Mouse (Mus musculus) embryonic facial prominence, embryonic 13.5 days (tissue): ENCODE measurements around the gene Pcsk1. TPM values are rescaled to one million over a fixed set of nuclear protein-coding genes. Genes with fewer than 3 reads are reported as not detected.

Experiments
- ATAC-seq: fragments of 200-750 bp; cut with Nextera tagmentation; 2 replicates; pipeline ENCODE4 v1.8.0; 2017; ENCODE audit warnings: low read depth; ENCODE audit not compliant: insufficient number of reproducible peaks, insufficient read depth, low FRiP score, low TSS enrichment
- H3K27ac ChIP-seq: fragments of 300-500 bp; sonication (generic); 2 replicates; pipeline ENCODE4 v1.5.1; 2015; ENCODE audit warnings: moderate library complexity, mild to moderate bottlenecking, inconsistent platforms
- H3K27me3 ChIP-seq: fragments of 300-500 bp; sonication (generic); 2 replicates; pipeline ENCODE4 v1.6.1; 2015; ENCODE audit warnings: mild to moderate bottlenecking, inconsistent platforms
- H3K36me3 ChIP-seq: fragments of 300-500 bp; sonication (generic); 2 replicates; pipeline ENCODE4 v1.6.1; 2015; ENCODE audit warnings: mild to moderate bottlenecking, inconsistent platforms
- H3K4me1 ChIP-seq: fragments of 300-500 bp; sonication (generic); 2 replicates; pipeline ENCODE4 v1.6.1; 2015; ENCODE audit warnings: inconsistent platforms
- H3K4me2 ChIP-seq: fragments of 300-500 bp; sonication (generic); 2 replicates; pipeline ENCODE4 v1.6.1; 2015; ENCODE audit warnings: moderate library complexity, mild to moderate bottlenecking, inconsistent platforms
- H3K4me3 ChIP-seq: fragments of 300-500 bp; sonication (generic); 2 replicates; pipeline ENCODE4 v1.5.1; 2015; ENCODE audit warnings: mild to moderate bottlenecking, inconsistent platforms
- H3K9ac ChIP-seq: fragments of 300-500 bp; sonication (generic); 2 replicates; pipeline ENCODE4 v1.6.1; 2015; ENCODE audit warnings: mild to moderate bottlenecking, inconsistent platforms
- H3K9me3 ChIP-seq: fragments of 300-500 bp; sonication (generic); 2 replicates; pipeline ENCODE4 v1.6.1; 2016; ENCODE audit warnings: inconsistent platforms
- WGBS: fragments of 180-500 bp; shearing (Covaris S2); methylation state at CpG from one replicate; pipeline ENCODE4 v1.1.7; 2015; ENCODE audit warnings: mixed read lengths; 5-methylcytosine and 5-hydroxymethylcytosine counted together
- polyA plus RNA-seq: library from polyadenylated mRNA; unstranded; fragments of >200 nt; fragmentation: Nextera tagmentation; extraction: Ambion mirVana; gene quantifications from 2 replicates; pipeline ENCODE4 v1.2.1, GENCODE M21; 2015

Pcsk1 gene
- 0.12 and 0.14 TPM in 2 replicates for polyA plus RNA-seq

DNA sequence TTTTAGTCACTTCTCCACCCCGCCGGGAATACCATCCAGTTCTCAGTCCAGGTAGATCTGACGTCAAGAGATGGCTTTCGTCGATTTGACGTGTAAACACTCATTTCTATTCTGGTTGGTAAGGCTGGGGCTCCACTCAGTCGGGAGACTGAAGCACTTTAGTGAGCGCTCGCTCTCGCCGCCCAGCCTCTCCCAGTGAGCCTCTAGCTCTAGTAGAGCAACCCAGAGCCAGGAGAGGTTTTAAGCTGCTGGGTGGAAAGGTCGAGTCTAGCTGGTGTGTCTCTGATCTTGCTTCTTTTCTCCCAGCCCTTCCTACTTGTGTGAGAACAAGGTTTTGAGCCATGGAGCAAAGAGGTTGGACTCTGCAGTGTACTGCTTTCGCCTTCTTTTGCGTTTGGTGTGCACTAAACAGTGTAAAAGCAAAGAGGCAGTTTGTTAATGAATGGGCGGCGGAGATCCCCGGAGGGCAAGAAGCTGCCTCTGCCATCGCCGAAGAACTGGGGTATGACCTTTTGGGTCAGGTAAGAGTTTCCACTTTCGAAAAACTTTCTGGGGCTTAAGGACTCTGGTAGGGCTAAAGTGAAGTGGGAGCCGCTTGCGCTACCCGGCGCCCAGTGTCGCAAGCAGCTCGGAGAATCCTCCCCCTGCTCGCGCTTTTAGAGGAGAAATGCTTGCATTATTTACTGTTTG is at the start of gene Pcsk1:
Pcsk1 (plus strand) TSS at position 106 of the 690 bp plus-strand sequence.
- Histone ChIP-seq H3K4me1 (peaks cover 5% of the 10 kb centered on the region), H3K9me3 (no peaks in the 10 kb centered on the region), H3K36me3 (no peaks in the 10 kb centered on the region), H3K27me3 (peaks cover 31% of the 10 kb centered on the region), H3K9ac (peak within 1 kb of the TSS; percentile 46; the same call in 1 of the 2 replicates), H3K4me2 (peak within 1 kb of the TSS; percentile 65), H3K27ac (no peak within 1 kb of the TSS), H3K4me3 (peak within 1 kb of the TSS; percentile 38)
- 1% methylated on average over 28 of the region's 28 CpGs for WGBS
- ATAC-seq, result no peak

DNA sequence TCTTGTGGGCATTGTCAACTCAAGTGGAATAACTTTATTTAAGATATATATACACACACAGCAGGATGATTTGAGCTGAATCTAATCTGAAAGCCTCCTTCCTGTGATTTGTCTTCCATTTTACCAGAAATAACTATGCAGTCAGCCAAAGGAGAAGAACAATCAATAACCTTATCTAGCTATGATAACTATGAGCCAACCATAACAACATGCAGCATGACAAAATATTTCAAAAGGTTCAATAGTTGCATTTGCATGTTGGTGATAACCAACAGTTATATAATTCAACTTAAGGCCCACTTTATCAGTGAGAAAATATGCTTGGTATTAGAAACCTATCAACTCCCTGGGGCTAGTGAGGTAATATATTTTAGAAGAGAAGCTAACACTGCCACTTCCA is 30.8 kb upstream of the Pcsk1 start:
- H3K27me3 ChIP-seq, result no peaks in the 10 kb centered on the region
- H3K4me1 ChIP-seq, result no peaks in the 10 kb centered on the region
- no peak overlapping the region for H3K4me2 ChIP-seq
- H3K4me3 ChIP-seq, result no peak overlapping the region
- H3K9me3 ChIP-seq, result no peaks in the 10 kb centered on the region
- H3K36me3 ChIP-seq, result no peaks in the 10 kb centered on the region
- no peak for ATAC-seq
- no peak overlapping the region for H3K9ac ChIP-seq
- H3K27ac ChIP-seq, result no peak overlapping the region

DNA sequence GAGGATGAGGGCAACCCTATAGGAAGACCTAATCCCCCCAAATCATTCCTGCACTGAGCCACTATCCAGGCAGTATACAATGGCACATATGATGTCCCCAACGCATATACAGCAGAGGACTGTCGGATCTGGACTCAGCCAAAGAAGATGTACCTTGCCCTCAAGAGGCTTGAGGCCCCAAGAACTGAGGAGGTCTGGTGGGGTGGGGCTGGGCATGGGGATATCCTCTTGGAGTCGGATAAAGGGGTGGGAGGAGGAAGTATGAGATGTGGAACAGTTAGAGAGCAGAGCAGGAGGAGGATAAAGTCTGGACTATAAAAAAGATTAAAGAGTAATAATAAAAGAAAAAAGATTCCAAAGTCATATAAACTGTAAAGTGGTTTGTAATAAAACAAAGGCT is 25.7 kb upstream of the Pcsk1 start:
- Histone ChIP-seq H3K27ac (no peak overlapping the region), H3K36me3 (no peaks in the 10 kb centered on the region), H3K27me3 (no peaks in the 10 kb centered on the region), H3K4me1 (no peaks in the 10 kb centered on the region), H3K9me3 (no peaks in the 10 kb centered on the region), H3K4me2 (no peak overlapping the region), H3K9ac (no peak overlapping the region), H3K4me3 (no peak overlapping the region)
- ATAC-seq, result no peak
- WGBS, result 81% methylated on average over 3 of the region's 3 CpGs

DNA sequence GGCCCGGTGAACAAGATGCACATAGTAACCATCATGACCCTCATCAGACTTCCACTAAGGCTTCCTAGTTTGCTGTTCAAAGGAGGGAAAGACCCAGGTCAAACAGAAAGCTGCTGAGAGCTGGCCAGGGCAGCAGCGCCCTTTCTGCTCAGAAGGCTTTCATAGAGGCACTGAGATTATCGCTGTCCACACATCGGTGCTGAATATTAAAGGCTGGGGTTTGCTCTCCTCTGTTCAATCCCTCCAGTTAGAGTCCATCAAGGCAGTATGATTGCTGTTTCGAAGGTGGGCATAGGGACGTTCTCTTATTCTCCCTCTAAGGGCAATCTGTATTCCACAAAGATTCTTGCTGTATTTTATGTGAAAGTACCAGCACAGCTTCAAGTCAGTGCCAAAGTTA is 1.0 kb upstream of the Pcsk1 start:
- H3K9me3 ChIP-seq, result no peaks in the 10 kb centered on the region
- ATAC-seq, result no peak
- WGBS, result 22% methylated on average over 6 of the region's 6 CpGs
- H3K27ac ChIP-seq, result no peak overlapping the region
- peaks cover 31% of the 10 kb centered on the region for H3K27me3 ChIP-seq
- H3K36me3 ChIP-seq, result no peaks in the 10 kb centered on the region
- peaks cover 5% of the 10 kb centered on the region for H3K4me1 ChIP-seq
- H3K4me2 ChIP-seq, result no peak overlapping the region
- H3K9ac ChIP-seq, result no peak overlapping the region
- H3K4me3 ChIP-seq, result no peak overlapping the region

DNA sequence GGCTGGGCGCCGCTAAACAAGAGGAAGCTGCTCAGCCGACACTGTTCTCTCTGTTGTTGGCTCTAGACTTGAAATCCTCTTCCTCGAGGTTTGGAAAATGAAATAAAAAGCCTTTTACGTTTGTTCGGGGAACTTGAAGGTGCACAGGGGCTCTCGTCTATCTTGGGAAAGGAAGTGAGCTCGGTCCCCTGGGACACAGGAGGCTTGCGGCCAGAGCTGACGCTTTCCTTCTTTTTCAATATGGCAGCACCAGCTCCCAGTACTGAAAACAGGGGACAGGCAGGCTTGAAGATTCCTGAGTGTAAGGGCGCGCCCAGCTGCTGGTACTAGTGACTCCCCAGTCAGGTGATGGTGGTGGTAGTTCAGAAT is 769 bp downstream of the Pcsk1 start:
- H3K27me3 ChIP-seq, result peaks cover 31% of the 10 kb centered on the region
- peak overlapping the region; percentile 38 for H3K4me3 ChIP-seq
- peak overlapping the region; percentile 65 for H3K4me2 ChIP-seq
- H3K9me3 ChIP-seq, result no peaks in the 10 kb centered on the region
- H3K36me3 ChIP-seq, result no peaks in the 10 kb centered on the region
- H3K4me1 ChIP-seq, result peaks cover 5% of the 10 kb centered on the region
- H3K9ac ChIP-seq, result peak overlapping the region; percentile 46; the same call in 1 of the 2 replicates
- WGBS, result 1% methylated on average over 12 of the region's 12 CpGs
- no peak for ATAC-seq
- H3K27ac ChIP-seq, result no peak overlapping the region

DNA sequence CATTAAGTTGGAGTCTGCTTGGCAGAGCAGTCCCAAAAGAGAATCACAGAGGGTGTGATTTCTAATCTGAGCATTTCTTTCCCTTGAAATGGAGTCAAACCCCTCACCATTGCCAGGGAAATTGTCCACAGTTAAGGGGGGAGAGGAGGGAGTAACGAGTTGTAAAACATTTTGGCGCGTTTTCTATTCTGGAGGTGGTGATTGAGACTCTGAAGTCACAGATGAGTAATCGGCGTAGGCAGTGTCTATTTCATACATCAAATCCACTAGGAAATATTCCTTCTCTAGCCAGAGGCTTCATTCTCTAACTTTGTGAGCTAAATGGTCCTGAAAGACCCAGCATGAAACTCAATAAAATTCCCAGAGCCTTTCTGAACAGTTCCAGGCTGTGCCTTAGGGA is 1.4 kb downstream of the Pcsk1 start:
- no peak for ATAC-seq
- no peak overlapping the region for H3K4me3 ChIP-seq
- no peaks in the 10 kb centered on the region for H3K9me3 ChIP-seq
- no peak overlapping the region for H3K9ac ChIP-seq
- 68% methylated on average over 5 of the region's 5 CpGs for WGBS
- H3K36me3 ChIP-seq, result no peaks in the 10 kb centered on the region
- no peak overlapping the region for H3K27ac ChIP-seq
- H3K4me2 ChIP-seq, result no peak overlapping the region
- peaks cover 31% of the 10 kb centered on the region for H3K27me3 ChIP-seq
- peaks cover 5% of the 10 kb centered on the region for H3K4me1 ChIP-seq

DNA sequence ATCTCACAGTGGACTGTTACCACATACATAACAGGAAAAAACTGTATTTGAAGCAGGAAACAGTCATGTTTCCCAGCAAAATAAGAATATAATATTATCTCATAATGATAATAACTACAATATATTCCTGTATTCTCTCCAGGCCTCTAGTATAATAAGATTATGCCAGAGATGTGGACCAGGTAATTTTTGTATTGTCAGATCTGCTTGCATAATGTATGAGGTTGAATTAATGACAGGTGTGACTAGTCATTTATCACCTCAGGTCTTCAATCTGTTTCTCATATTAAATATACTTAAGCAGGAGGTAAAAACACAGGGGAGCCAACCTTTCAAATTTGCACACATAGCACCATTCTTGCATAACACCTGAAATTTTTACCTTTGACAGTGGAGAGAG is 5.9 kb downstream of the Pcsk1 start:
- no peaks in the 10 kb centered on the region for H3K9me3 ChIP-seq
- no peak for ATAC-seq
- peaks cover 12% of the 10 kb centered on the region for H3K27me3 ChIP-seq

DNA sequence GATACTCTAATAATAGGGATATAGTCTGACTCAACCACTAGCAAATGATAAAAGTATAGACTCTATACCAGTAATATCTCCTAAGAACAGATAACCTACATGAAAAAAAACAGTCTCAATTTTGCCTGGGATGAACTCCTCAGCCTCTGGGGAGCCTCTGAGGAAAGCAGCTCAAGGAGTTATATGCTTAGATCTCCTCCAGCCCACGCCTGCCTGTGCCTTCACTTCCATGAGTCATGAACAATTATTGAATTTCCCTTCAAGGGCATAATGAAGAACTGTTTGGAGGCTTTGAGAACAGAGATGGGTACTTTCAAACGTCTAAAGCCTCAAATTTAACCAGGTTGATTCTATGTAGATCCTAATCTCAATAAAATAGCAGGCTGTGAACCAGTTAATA is 23.5 kb downstream of the Pcsk1 start:
- Histone ChIP-seq H3K27ac (no peak overlapping the region), H3K36me3 (no peaks in the 10 kb centered on the region), H3K9ac (no peak overlapping the region), H3K4me2 (no peak overlapping the region), H3K9me3 (no peaks in the 10 kb centered on the region), H3K4me1 (no peaks in the 10 kb centered on the region), H3K27me3 (no peaks in the 10 kb centered on the region), H3K4me3 (no peak overlapping the region)
- no peak for ATAC-seq
- 31% methylated on average over 2 of the region's 2 CpGs for WGBS

More for the DNA sequence above, 5.9 kb downstream of the Pcsk1 start:
- H3K4me3 ChIP-seq, result no peak overlapping the region
- H3K4me1 ChIP-seq, result peaks cover 2% of the 10 kb centered on the region
- H3K4me2 ChIP-seq, result no peak overlapping the region
- no peak overlapping the region for H3K9ac ChIP-seq
- H3K27ac ChIP-seq, result no peak overlapping the region
- no peaks in the 10 kb centered on the region for H3K36me3 ChIP-seq

DNA sequence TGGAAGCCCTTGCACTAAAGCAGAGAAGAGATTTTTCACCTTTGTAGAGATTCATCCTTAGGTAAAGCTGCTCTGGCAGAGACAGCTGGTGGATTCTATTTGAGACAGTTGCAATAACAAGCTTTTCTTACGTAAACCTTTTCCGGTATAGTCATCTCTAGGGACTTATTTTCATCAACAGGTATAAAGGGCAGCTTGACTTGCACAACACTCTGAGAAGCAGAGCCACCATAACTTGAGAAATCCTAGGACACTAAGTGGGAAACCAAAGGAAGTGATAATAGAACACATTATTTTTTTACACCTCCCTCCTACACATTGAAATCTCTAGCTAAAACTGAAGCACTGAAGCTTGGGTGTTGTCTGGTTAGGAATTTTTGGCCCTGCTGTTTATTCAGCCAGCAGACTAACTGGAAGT is 24.4 kb downstream of the Pcsk1 start:
- ATAC-seq, result no peak
- H3K36me3 ChIP-seq, result no peaks in the 10 kb centered on the region
- no peak overlapping the region for H3K4me2 ChIP-seq
- no peak overlapping the region for H3K27ac ChIP-seq
- WGBS, result 77% methylated on average over 2 of the region's 2 CpGs
- H3K9ac ChIP-seq, result no peak overlapping the region
- H3K27me3 ChIP-seq, result no peaks in the 10 kb centered on the region
- H3K4me3 ChIP-seq, result no peak overlapping the region
- no peaks in the 10 kb centered on the region for H3K4me1 ChIP-seq
- H3K9me3 ChIP-seq, result no peaks in the 10 kb centered on the region

DNA sequence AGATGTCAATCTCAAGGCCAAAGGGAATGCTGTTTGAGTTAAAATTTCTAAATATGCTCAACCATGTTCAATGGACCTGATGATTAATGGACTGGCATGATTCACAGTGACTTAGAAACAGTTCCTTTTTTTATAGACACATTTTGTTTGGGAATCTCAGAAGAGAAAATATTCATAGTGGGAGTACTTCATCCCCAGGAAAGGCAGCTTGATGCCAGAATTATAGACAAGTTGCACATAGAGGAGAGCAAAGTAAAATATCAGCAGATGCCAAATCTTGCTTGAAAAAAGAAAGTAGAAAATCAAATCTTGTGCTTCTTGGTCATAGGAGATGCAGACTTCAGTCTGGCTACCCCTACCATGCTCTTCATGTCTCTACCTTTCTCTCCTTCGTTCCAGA is 25.2 kb downstream of the Pcsk1 start:
- no peak overlapping the region for H3K4me2 ChIP-seq
- H3K4me1 ChIP-seq, result no peaks in the 10 kb centered on the region
- no peak overlapping the region for H3K4me3 ChIP-seq
- 83% methylated on average over 1 of the region's 1 CpGs for WGBS
- no peaks in the 10 kb centered on the region for H3K27me3 ChIP-seq
- no peak overlapping the region for H3K9ac ChIP-seq
- no peak overlapping the region for H3K27ac ChIP-seq
- no peaks in the 10 kb centered on the region for H3K36me3 ChIP-seq
- no peak for ATAC-seq
- no peaks in the 10 kb centered on the region for H3K9me3 ChIP-seq

DNA sequence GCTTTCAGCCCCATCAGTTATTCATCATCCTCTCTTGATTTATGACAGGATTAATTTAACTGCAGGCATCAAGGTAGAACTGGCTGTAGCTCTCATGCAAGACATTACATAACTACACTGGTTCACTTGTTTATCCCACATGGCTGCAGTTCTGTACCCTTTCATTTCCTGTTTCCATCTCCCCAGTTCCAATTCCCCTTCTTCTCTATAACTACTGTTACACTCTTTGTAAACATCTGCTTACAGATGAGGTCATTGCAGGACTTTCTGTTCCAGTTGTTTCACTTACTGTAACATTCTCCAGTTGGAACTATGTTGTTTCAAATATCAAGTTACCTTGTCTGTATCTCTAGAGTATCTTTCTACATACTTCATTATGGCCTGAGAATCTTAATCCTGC is 46.2 kb downstream of the Pcsk1 start:
- Histone ChIP-seq H3K27ac (no peak overlapping the region), H3K4me2 (no peak overlapping the region), H3K4me1 (no peaks in the 10 kb centered on the region), H3K9ac (no peak overlapping the region), H3K9me3 (no peaks in the 10 kb centered on the region), H3K27me3 (no peaks in the 10 kb centered on the region), H3K4me3 (no peak overlapping the region), H3K36me3 (no peaks in the 10 kb centered on the region)
- no peak for ATAC-seq

DNA sequence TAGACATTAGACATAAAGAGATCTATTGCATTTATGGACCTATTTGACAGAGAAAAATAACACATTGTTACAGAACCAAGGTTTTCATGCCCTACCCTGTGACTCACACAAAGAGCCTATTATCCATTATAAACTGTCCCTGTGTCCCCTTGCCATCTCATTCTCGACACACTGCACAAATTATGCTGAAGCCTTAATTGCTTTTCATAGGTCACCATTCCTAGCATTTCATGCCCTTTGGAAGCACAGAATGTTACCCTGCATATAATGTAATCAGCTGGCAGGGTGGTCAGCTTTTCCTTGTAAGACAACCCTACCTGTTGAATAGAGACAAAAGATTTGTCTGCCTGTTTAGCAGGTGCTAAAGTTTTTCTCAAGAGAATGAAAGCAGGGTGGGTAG is 71.0 kb downstream of the Pcsk1 start:
- Histone ChIP-seq H3K9ac (no peak overlapping the region), H3K27ac (no peak overlapping the region), H3K36me3 (no peaks in the 10 kb centered on the region), H3K4me1 (no peaks in the 10 kb centered on the region), H3K9me3 (no peaks in the 10 kb centered on the region), H3K27me3 (no peaks in the 10 kb centered on the region), H3K4me3 (no peak overlapping the region), H3K4me2 (no peak overlapping the region)
- ATAC-seq, result no peak
- 14% methylated on average over 1 of the region's 1 CpGs for WGBS
